Mouse (Mus musculus): ENCODE data around the gene Bclaf1.

Bclaf1 gene

GRCm38 (mm10) chr10:20317466-20317865 lies 5.2 kb downstream of the Bclaf1 start:
- peak; percentile 18 for DNase-seq (ENCODE audit: low spot score)

DNA sequence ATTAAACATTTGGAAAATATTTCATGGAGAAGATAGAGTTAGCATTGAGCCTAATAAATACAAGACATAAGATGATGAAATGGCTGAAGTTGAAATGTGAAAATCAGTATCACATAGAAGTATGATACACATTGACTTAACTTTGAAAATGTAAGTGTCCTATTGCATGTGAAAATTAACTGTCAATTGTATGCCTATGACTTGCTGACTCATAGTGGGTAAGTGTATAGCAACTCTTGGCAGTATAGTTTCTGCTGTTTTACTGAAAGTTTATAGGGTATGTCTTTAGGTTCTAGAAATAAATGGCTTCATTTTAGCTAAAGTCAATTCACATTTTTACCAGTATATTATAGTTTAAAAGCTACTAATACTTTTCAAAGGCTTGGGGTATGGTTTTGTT lies 14.0 kb downstream of the Bclaf1 start:
- DNase-seq (ENCODE audit: low spot score) = no peak

DNA sequence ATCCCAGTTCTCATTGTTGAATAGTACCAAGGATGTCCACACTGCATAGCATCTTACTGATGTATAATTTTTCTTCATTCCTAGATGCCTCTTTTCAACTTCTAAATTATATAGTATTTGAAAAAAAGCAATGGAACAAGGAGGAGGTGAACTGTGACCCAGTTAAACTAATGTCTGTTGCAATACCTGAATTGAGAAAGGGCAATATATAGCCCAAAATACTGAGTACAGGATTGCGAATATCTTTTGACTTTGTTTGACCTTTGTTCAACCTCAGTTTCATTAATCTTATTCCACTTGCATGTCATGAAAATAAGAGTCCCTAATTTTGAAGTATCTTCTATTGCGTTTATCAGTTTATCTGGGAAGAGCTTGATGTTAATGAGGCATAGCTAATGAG lies 19.0 kb downstream of the Bclaf1 start:
- no peak for DNase-seq (ENCODE audit: low spot score)

- no peak for DNase-seq (ENCODE audit: low spot score)
Measured at GRCm38 (mm10) chr10:20337872-20338271, 25.6 kb downstream of the Bclaf1 start.

GRCm38 (mm10) chr10:20345736-20346135 lies 33.5 kb downstream of the Bclaf1 start:
- no peak for DNase-seq (ENCODE audit: low spot score)

GRCm38 (mm10) chr10:20347285-20348214 lies 35.3 kb downstream of the Bclaf1 start, which contains the start of gene Mtfr2:
Gene Mtfr2 (plus strand): TSS chr10:20347770.
- peak; percentile 95 for DNase-seq (ENCODE audit: low spot score)

GRCm38 (mm10) chr10:20348894-20349293 lies 36.6 kb downstream of the Bclaf1 start:
- DNase-seq (ENCODE audit: low spot score) = no peak

DNA sequence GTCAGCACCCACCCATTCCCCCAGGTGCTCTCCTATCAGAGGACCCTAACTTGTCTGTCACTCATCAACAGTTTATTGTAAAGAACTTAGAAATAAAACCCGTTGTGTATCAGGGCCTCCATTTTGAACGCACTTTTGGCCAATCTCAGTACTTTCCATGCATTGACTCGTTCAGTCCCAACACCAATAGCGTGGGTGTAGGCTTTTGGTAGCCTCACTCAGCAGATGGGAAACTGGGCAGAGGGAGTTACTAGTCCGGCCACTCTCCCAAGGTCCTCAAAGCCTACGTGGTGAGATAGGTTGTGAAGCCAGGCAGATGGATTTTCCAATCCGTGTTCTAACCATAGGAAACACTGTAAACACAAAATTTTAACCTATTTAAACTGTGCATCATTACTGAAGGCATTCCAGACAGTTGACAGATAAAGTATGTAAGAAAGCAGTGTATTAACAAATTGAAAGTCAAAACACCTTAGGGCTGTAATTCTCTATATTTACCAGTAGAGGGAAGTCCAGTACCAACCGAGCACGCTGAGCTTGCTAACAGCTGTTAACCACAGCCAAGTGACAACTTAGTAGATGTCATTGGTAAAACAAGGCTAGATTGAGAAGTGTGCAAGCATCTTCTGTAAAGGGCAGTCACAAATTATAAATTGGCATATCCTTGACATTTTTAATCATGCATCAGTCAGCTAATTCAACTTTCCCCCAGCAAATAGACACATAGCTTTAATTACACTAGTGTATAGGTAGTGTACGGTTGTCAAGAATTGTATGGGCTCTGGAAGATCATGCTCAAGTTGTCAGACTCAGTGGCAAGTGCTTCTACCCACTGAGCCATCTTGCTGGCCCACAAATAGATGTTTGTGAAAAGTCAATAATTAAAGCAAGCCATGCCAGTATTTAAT lies 49.5 kb downstream of the Bclaf1 start:
- no peak for DNase-seq (ENCODE audit: low spot score)

DNA sequence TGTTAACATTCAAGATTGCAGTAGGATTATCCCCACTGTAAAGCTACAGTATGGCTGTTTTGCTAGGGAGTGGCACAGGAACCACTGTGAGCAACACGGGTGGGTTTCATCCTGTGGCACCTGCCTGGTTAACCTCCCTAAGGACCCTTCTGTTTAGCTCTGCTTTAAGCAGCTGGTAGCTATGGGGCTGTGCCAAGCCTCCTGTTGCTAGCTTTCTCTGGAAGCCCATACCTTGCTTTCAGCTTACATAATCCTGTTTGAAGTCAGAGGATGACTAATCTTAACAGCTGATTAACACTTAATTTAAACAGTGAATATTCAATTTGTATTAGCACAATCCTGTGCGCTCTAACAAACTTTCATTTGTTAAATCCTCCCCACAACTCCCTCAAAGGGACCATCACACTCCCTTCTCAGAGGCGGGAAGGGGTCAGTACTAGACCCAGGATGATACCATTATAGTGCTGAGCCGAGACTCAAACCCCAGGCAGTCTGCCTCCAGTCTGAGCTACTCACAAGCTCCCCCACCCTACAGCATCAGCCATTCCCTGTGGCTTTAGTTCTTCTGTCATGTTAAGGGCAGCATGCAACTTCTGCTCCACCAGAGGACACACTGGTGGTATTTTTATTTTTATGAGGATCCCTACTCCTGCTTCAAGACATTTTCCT lies 50.3 kb downstream of the Bclaf1 start:
- DNase-seq (ENCODE audit: low spot score) = no peak

DNA sequence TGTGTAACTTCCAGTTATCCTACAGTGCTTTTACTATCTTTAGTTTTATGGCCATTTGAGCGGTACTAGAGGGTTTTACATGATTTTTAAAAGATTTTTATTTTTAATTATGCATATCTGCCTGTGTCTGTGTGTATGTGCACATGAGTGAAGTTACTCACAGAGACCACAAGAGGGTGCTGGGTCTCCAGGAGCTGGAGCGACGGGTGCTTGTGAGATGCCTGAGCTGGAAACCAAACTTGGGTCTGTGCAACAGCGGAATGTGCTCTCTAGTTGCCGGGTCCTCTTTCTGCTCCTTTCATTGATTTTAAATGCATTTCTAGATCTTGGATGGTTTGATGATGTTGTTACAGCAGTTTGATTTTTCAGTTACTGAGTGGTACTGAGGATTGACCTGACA lies 59.8 kb downstream of the Bclaf1 start:
- no peak for DNase-seq (ENCODE audit: low spot score)

GRCm38 (mm10) chr10:20377621-20378020 lies 65.4 kb downstream of the Bclaf1 start:
- DNase-seq (ENCODE audit: low spot score) = no peak

GRCm38 (mm10) chr10:20379071-20379735 lies 66.9 kb downstream of the Bclaf1 start:
- no peak for DNase-seq (ENCODE audit: low spot score)

- no peak for DNase-seq (ENCODE audit: low spot score)
Measured at GRCm38 (mm10) chr10:20380798-20381197, 68.5 kb downstream of the Bclaf1 start.

GRCm38 (mm10) chr10:20381352-20381751 lies 69.1 kb downstream of the Bclaf1 start:
- DNase-seq (ENCODE audit: low spot score) = no peak

DNA sequence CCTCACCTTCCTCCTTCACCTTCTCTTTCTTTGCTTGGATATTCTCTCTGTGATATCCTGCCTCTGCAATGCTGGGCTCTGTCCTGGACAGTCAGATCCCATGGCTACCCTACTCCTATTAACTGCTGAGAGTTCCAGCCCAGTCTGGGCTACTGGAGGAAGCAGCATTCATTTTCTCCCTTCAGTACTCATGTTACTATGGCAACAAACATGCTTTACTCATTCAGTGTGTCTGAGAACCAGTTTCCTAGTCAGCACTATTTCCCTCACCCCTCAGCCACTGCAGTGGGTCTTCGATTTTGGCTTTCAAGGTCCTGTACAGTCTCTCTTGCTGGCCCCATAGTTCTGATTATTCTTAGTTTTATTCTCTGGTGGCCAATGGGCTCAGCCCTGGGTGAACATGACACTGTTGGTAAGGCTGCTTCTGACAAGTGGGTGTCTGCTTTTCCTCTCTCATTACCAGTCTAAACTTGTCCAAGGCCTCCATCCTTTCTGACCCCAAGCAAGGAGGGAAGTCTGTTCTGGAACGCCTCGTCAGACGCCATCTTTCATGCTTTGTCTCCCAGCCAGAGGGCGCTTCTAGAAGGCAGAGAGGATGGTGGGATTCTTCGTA lies 70.6 kb downstream of the Bclaf1 start:
- no peak for DNase-seq (ENCODE audit: low spot score)

GRCm38 (mm10) chr10:20390568-20390967 lies 78.3 kb downstream of the Bclaf1 start:
- DNase-seq (ENCODE audit: low spot score) = no peak

All from yolk sac, embryonic 10.5 days (tissue).